9 mouse cellular contexts compared by ENCODE assay signal in genomic region chr12:100529172-100529571, GRCm38 (mm10). TPM values are rescaled to one million over a fixed set of nuclear protein-coding genes. Genes with fewer than 3 reads are reported as not detected.
DNase-seq lines count a peak whose midpoint lies in the region; ATAC-seq and TF ChIP-seq lines count a peak whose summit lies in the region.
"Had no signal": no experiment of that assay in that cellular context is flagged by ENCODE, and none has a peak within 500 bp of the region (broad histone marks: within the 10 kb centered on the region; RNA-seq: fewer than 3 reads in every experiment).

No protein-coding gene starts in this region.

- no peak for ATAC-seq in hindbrain, postnatal 0 days
- ATAC-seq in hindbrain, embryonic 14.5 days (ENCODE audit: low FRiP score) = no peak
- no peak for ATAC-seq in embryonic facial prominence, embryonic 14.5 days (ENCODE audit: low read depth)

- in situ Hi-C loops in ES-E14 (cut with MboI; ENCODE audit: low sequenced_read_pairs in 2 of 2, unreplicated experiment in 2 of 2) = no loop called here

- H3K4me1 ChIP-seq in hindbrain, postnatal 0 days (ENCODE audit: insufficient read depth, low read length) = no peaks in the 10 kb centered on the region
- peaks cover 11% of the 10 kb centered on the region for H3K4me1 ChIP-seq in hindbrain, embryonic 14.5 days (replicated peaks; ENCODE audit: control insufficient read depth, insufficient read depth, low read length)
- H3K4me1 ChIP-seq in ES-E14 (ENCODE audit: control insufficient read depth in 2 of 2, insufficient read depth in 2 of 2, low read length in 2 of 2, poor library complexity in 1 of 2) = peaks cover 9 to 42% of the 10 kb centered on the region in 2 experiments; a peak in 3 of 4 replicates
- H3K4me1 ChIP-seq in embryonic facial prominence, embryonic 14.5 days (ENCODE audit: control insufficient read depth, insufficient read depth, low read length) = peaks cover 8% of the 10 kb centered on the region; the same call in 1 of the 2 replicates

- H3K9me3 ChIP-seq in hindbrain, postnatal 0 days (ENCODE audit: low read length) = no peaks in the 10 kb centered on the region
- no peaks in the 10 kb centered on the region for H3K9me3 ChIP-seq in hindbrain, embryonic 14.5 days (ENCODE audit: control insufficient read depth, low read length)
- H3K9me3 ChIP-seq in ES-E14 (ENCODE audit: control insufficient read depth, insufficient read depth, low read depth, low read length) = no peaks in the 10 kb centered on the region
- no peaks in the 10 kb centered on the region for H3K9me3 ChIP-seq in embryonic facial prominence, embryonic 14.5 days (ENCODE audit: control insufficient read depth, low read length)
- H3K9me3 ChIP-seq: hindbrain, embryonic 15.5 days had no signal

- WGBS in hindbrain, postnatal 0 days = 31% methylated on average over 8 of the region's 8 CpGs
- 15% methylated on average over 8 of the region's 8 CpGs for WGBS in hindbrain, embryonic 14.5 days
- 15% methylated on average over 8 of the region's 8 CpGs for WGBS in embryonic facial prominence, embryonic 14.5 days

- no peaks in the 10 kb centered on the region for H3K36me3 ChIP-seq in hindbrain, postnatal 0 days (ENCODE audit: insufficient read depth, low read length)
- no peaks in the 10 kb centered on the region for H3K36me3 ChIP-seq in hindbrain, embryonic 14.5 days (replicated peaks; ENCODE audit: control insufficient read depth, insufficient read depth)
- no peaks in the 10 kb centered on the region for H3K36me3 ChIP-seq in ES-E14 (ENCODE audit: control insufficient read depth, insufficient read depth, low read length, poor library complexity, severe bottlenecking)
- H3K36me3 ChIP-seq in embryonic facial prominence, embryonic 14.5 days (ENCODE audit: control insufficient read depth, insufficient read depth, low read length) = no peaks in the 10 kb centered on the region
- H3K36me3 ChIP-seq: hindbrain, embryonic 15.5 days had no signal

- H3K27me3 ChIP-seq in hindbrain, postnatal 0 days (ENCODE audit: insufficient read depth, low read length) = no peaks in the 10 kb centered on the region
- H3K27me3 ChIP-seq in hindbrain, embryonic 14.5 days (ENCODE audit: control insufficient read depth, insufficient read depth, low read length) = no peaks in the 10 kb centered on the region
- no peaks in the 10 kb centered on the region for H3K27me3 ChIP-seq in embryonic facial prominence, embryonic 14.5 days (replicated peaks; ENCODE audit: control insufficient read depth, insufficient read depth, low read length)
- H3K27me3 ChIP-seq: hindbrain, embryonic 15.5 days had no signal

- H3K4me3 ChIP-seq in hindbrain, postnatal 0 days (ENCODE audit: low read length) = no peak overlapping the region
- no peak overlapping the region for H3K4me3 ChIP-seq in hindbrain, embryonic 14.5 days (replicated peaks; ENCODE audit: low read length)
- H3K4me3 ChIP-seq in ES-E14 (ENCODE audit: insufficient read depth in 1 of 2, low read depth in 1 of 2, low read length in 2 of 2, poor library complexity in 1 of 2, severe bottlenecking in 1 of 2) = no peak overlapping the region
- no peak overlapping the region for H3K4me3 ChIP-seq in embryonic facial prominence, embryonic 14.5 days (ENCODE audit: low read depth, low read length)
- H3K4me3 ChIP-seq: hindbrain, embryonic 15.5 days had no signal

- no peak overlapping the region for H3K27ac ChIP-seq in hindbrain, postnatal 0 days
- no peak overlapping the region for H3K27ac ChIP-seq in hindbrain, embryonic 14.5 days
- peak overlapping the region; percentile 47; the same call in 1 of the 2 replicates for H3K27ac ChIP-seq in ES-E14 (ENCODE audit: insufficient read depth, low read depth, low read length, poor library complexity, severe bottlenecking)
- no peak overlapping the region for H3K27ac ChIP-seq in embryonic facial prominence, embryonic 14.5 days (replicated peaks; ENCODE audit: low read depth, low read length)
- H3K27ac ChIP-seq: hindbrain, embryonic 15.5 days had no signal

- no peak overlapping the region for H3K4me2 ChIP-seq in hindbrain, postnatal 0 days (ENCODE audit: low read depth, low read length)
- no peak overlapping the region for H3K4me2 ChIP-seq in hindbrain, embryonic 14.5 days (replicated peaks)
- H3K4me2 ChIP-seq in embryonic facial prominence, embryonic 14.5 days (ENCODE audit: low read depth, low read length) = no peak overlapping the region
- H3K4me2 ChIP-seq: hindbrain, embryonic 15.5 days had no signal

- no peak overlapping the region for H3K9ac ChIP-seq in hindbrain, postnatal 0 days (replicated peaks; ENCODE audit: low read length)
- no peak overlapping the region for H3K9ac ChIP-seq in hindbrain, embryonic 14.5 days
- no peak overlapping the region for H3K9ac ChIP-seq in ES-E14 (ENCODE audit: insufficient read depth, low read depth, low read length, poor library complexity, severe bottlenecking)
- no peak overlapping the region for H3K9ac ChIP-seq in embryonic facial prominence, embryonic 14.5 days (ENCODE audit: low read depth, low read length)
- H3K9ac ChIP-seq: hindbrain, embryonic 15.5 days had no signal

- DNase-seq in hindbrain, postnatal 0 days (ENCODE audit: low spot score) = peak; percentile 16
- DNase-seq in hindbrain, embryonic 14.5 days (ENCODE audit: low spot score) = no peak
- no peak for DNase-seq in ES-E14 (ENCODE audit: low read depth, low spot score)
- peak; percentile 51 for DNase-seq in embryonic facial prominence, embryonic 14.5 days (ENCODE audit: low spot score)
- DNase-seq in heart, postnatal 4 days = peak; percentile 76
- DNase-seq in mesoderm, embryonic 11.5 days (ENCODE audit: low read depth, low spot score) = peak; percentile 69
- no peak for DNase-seq in cerebellum, postnatal 36 days
- DNase-seq in layer of hippocampus, postnatal 10 days (ENCODE audit: low spot score in 2 of 2) = no peak

- TF ChIP-seq CTCF in hindbrain, postnatal 0 days (IDR thresholded peaks at IDR 0.05; ENCODE audit: low read depth) = no peak

TF ChIP-seq in ES-E14, 5 proteins besides CTCF, POLR2A, EP300 and RAD21:
- TF ChIP-seq ZNF384 (IDR thresholded peaks at IDR 0.05; ENCODE audit: low read depth, low read length) = no peak
- no peak for TF ChIP-seq ZC3H11A (IDR thresholded peaks at IDR 0.05; ENCODE audit: borderline replicate concordance, low read depth, low read length)
- TF ChIP-seq MAFK (IDR thresholded peaks at IDR 0.05; ENCODE audit: insufficient read depth, low read depth, low read length) = no peak
- no peak for TF ChIP-seq CHD2 (IDR thresholded peaks at IDR 0.05; ENCODE audit: low read depth, low read length)
- no peak for TF ChIP-seq HCFC1 (IDR thresholded peaks at IDR 0.05; ENCODE audit: borderline replicate concordance, insufficient read depth, low read length)

RNA-seq across cellular contexts. Expression of gene Ttc7b, which starts 8.5 kb away (rescaled TPM):
- total RNA-seq in hindbrain, postnatal 0 days (2014; rRNA removed) = 45.6 and 51.2 TPM in 2 replicates
- 8.3 and 8.6 TPM in 2 replicates for polyA plus RNA-seq in hindbrain, postnatal 0 days (2015; fragmentation: Nextera tagmentation; extraction: Ambion mirVana)
- 12.2 and 12.4 TPM in 2 replicates for polyA plus RNA-seq in hindbrain, embryonic 14.5 days (2014; fragmentation: Nextera tagmentation; extraction: Ambion mirVana)
- 19.0 and 24.0 TPM in 2 replicates for total RNA-seq in ES-E14 (2012; rRNA removed)
- polyA plus RNA-seq in embryonic facial prominence, embryonic 14.5 days (2014; fragmentation: Nextera tagmentation; extraction: Ambion mirVana) = 6.6 and 6.7 TPM in 2 replicates
- 10 to 100 TPM; 75.1 to 77.4 TPM for total RNA-seq in heart, postnatal 4 days (2021)
- total RNA-seq in layer of hippocampus, postnatal 10 days (2021) = 100 to 1,000 TPM; 110 to 121 TPM

Comparison
In these comparisons a context has a peak if more than half of its experiments do, and no peak if none do; other contexts are left out.
1. DNase-seq: peak in hindbrain, postnatal 0 days (single experiment), embryonic facial prominence, embryonic 14.5 days (single experiment), heart, postnatal 4 days (single experiment) and mesoderm, embryonic 11.5 days (single experiment); none in hindbrain, embryonic 14.5 days (single experiment), ES-E14 (single experiment), cerebellum, postnatal 36 days (0 of 2) and layer of hippocampus, postnatal 10 days (0 of 2).